Mouse (Mus musculus) thymus, postnatal 4 days (tissue): ENCODE measurements around the gene Tpcn1.

ENCODE experiments used
- DNase-seq: peaks from one replicate; pipeline ENCODE4 v3.0.0; 2021

Gene Tpcn1

GRCm38 (mm10) chr5:120550137-120550536, 38.3 kb downstream of the Tpcn1 start:
- no peak for DNase-seq

- no peak for DNase-seq
Observed at GRCm38 (mm10) chr5:120548236-120548850, 40.1 kb downstream of the Tpcn1 start.

- no peak for DNase-seq
Observed at GRCm38 (mm10) chr5:120536632-120537031, 51.8 kb downstream of the Tpcn1 start.

GRCm38 (mm10) chr5:120536046-120536445, 52.4 kb downstream of the Tpcn1 start:
- DNase-seq: no peak

GRCm38 (mm10) chr5:120534686-120535075, 53.8 kb downstream of the Tpcn1 start:
- no peak for DNase-seq

- no peak for DNase-seq
Observed at GRCm38 (mm10) chr5:120534071-120534685, 54.3 kb downstream of the Tpcn1 start.

- DNase-seq: no peak
Observed at GRCm38 (mm10) chr5:120531631-120532030, 56.8 kb downstream of the Tpcn1 start.

GRCm38 (mm10) chr5:120527296-120527964, 61.0 kb downstream of the Tpcn1 start:
- DNase-seq: no peak

- DNase-seq: no peak
Observed at GRCm38 (mm10) chr5:120526311-120526710, 62.2 kb downstream of the Tpcn1 start.

- DNase-seq: no peak
Observed at GRCm38 (mm10) chr5:120525737-120526136, 62.7 kb downstream of the Tpcn1 start.

- DNase-seq: no peak
Observed at GRCm38 (mm10) chr5:120524736-120525135, 63.7 kb downstream of the Tpcn1 start.

- peak; percentile 79 for DNase-seq
Observed at GRCm38 (mm10) chr5:120522649-120523048, 65.8 kb downstream of the Tpcn1 start.

- DNase-seq: no peak
Observed at GRCm38 (mm10) chr5:120517552-120517951, 70.9 kb downstream of the Tpcn1 start.

GRCm38 (mm10) chr5:120516221-120516984, 72.1 kb downstream of the Tpcn1 start:
- no peak for DNase-seq

GRCm38 (mm10) chr5:120515451-120515850, 73.0 kb downstream of the Tpcn1 start:
- no peak for DNase-seq

GRCm38 (mm10) chr5:120514754-120515153, 73.7 kb downstream of the Tpcn1 start:
- DNase-seq: no peak

GRCm38 (mm10) chr5:120514031-120514677, 74.3 kb downstream of the Tpcn1 start:
- DNase-seq: no peak

GRCm38 (mm10) chr5:120512911-120513555, 75.4 kb downstream of the Tpcn1 start:
- no peak for DNase-seq

GRCm38 (mm10) chr5:120511643-120512220, 76.7 kb downstream of the Tpcn1 start:
- no peak for DNase-seq

- DNase-seq: peak; percentile 98
Observed at GRCm38 (mm10) chr5:120510982-120511642, 77.4 kb downstream of the Tpcn1 start, which contains the start of gene Slc8b1. Gene Slc8b1, plus strand, starts transcription at chr5:120511168.

GRCm38 (mm10) chr5:120507311-120507710, 81.2 kb downstream of the Tpcn1 start:
- no peak for DNase-seq
